Mouse (Mus musculus) embryo, embryonic 11 days (tissue): Measurements from ENCODE around the gene Gm20716.
"Not testable (repeated sequence)": the region's sequence is repeated elsewhere in the genome, so short reads cannot be mapped to it uniquely, and the experiment has no call there.

ENCODE experiments used
- DNase-seq: peaks from one replicate; pipeline ENCODE4 v3.0.0-alpha.2; 2015

Gm20716 gene

DNA sequence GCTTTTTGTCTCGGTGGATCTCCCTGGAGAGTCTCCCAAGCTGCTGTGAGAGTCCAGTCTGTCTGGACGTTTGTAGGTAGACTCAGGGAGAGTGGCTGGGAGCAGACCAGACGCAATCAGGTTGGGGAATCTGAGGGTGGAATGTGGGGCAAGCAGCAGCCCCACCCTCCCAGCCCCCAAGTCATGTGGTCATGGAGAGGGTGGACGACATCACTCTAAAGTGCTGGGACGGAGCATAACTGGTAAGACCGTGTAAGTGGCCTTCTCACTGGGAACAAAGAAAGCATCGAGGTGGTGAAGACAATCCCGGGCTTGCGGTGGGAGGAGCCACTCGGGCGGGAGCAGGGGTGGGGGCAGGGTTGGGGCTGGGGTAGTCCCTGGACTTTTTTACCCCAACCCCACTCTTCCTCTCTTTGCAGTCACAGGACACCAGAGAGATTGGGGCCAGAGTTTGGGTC, 68.6 kb downstream of the Gm20716 start:
- DNase-seq = peak; percentile 62

DNA sequence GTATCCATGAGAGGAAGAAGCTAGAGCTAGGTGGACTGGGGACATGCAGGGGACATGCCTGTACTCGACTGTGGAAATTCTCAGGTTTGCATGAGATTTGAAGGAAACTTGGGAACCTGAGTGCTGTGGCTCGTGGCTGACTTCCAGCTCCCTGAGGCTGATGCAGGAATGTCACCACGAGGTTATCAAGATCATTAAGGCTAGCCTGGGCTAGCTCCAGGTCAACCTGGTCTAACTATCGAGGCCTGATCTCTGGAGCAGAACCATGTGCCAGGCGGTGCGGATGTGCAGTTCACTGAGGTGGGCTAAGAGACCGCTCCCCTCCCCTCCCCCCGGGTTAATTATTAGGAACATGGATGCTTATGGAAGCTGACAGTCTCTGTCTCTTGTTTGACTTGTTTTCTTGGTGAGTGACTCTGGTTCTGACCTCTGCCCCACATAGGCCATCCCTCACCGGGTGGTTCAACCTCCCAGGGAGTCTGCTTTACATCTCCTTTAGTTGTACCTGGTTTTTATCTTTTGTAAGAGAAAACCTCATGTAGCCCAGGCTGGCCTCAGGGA, 69.7 kb downstream of the Gm20716 start:
- DNase-seq = no peak

DNA sequence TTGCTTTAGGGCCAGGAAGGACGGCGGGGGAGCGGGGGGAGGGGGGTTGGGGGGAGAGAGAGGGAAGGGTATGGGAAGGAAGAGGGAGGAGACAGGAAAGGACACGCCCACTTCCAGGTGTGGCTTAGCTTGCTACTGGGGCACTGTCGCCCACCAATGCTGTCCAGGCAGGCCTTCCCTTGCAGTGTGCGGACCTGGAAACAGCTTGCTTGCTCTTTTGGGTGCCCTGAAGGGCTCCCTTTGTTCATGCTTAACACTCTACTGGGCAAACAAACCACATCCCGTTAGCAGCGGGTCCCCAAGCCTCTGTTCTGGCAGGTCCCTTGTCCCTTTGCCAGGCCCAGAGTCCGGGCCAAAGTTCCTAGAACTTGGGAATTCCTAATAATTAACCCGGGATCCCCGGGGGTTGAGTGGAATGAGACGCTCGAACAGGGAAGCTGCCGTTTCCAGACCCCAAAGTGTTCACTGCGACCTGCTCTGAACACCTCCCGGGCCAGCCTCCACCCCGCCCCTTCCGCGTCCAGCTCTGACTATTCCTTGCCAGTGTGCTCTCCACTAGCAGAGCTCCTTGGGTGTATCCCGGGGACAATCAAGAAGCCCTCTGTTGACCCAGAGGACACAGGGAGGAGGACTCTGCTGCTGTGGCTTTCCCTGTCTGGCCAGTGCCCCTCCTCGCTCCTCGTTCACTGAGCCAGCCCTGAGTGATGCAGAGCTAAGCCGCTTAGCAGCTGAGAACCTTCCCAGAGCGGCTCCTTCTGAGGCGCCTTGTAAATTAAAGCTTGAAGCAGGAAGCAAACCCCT, 71.1 kb downstream of the Gm20716 start:
- peak; percentile 80 for DNase-seq

DNA sequence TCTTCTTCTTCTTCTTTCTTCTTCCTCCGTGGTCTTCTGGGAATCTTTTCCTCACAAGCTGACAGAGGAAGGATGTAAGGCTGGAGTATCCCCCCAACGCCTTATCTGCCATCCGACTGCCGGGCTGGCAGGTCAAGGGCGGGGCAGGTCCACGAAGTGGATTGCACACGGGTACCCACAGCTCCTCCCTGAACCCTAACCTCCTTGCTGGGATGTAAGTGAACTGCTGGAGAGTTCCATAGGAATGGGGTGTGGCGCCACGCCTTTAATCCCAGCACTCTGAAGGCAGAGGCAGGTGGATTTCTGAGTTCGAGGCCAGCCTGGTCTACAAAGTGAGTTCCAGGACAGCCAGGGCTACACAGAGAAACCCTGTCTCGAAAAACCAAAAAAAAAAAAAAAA, 72.2 kb downstream of the Gm20716 start:
- DNase-seq = not testable (repeated sequence)

DNA sequence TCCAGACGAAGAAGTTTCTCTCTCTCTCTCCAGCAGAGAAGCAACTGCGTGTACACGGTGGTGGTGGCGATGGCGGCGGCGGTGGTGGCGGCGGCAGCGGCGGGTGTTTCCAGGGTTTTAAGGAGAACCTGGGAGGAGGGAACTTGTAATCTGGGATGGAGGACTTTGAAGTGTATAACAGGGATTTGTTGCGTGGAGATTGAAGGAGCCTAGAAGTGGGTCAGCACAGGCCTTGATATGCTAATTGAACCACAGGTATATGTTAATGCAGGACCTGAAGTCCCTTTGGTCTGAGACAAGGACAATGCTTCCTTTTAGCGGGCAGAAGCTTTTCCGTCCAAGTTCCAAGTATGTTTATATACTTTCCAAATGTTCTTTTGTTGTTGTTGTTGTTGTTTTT, 73.8 kb downstream of the Gm20716 start:
- no peak for DNase-seq

DNA sequence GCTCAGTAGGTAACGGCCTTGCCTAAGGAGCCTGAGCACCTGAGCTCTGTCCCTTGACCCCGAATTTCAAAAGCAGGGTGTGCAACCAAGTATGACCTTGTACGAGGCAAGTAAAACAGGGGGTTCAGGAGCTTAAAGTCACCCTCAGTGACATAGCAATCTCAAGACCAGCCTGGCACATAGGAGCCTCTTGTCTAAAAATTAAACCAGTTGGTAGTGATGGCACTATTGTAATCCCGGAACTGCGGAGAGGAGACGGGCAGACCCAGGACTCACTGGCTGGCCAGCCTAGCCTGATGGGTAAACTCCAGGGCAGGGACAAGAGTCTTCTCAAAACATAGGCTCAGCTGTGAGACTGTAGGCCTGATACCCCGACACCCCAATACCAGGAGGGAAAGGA, 74.5 kb downstream of the Gm20716 start:
- no peak for DNase-seq

DNA sequence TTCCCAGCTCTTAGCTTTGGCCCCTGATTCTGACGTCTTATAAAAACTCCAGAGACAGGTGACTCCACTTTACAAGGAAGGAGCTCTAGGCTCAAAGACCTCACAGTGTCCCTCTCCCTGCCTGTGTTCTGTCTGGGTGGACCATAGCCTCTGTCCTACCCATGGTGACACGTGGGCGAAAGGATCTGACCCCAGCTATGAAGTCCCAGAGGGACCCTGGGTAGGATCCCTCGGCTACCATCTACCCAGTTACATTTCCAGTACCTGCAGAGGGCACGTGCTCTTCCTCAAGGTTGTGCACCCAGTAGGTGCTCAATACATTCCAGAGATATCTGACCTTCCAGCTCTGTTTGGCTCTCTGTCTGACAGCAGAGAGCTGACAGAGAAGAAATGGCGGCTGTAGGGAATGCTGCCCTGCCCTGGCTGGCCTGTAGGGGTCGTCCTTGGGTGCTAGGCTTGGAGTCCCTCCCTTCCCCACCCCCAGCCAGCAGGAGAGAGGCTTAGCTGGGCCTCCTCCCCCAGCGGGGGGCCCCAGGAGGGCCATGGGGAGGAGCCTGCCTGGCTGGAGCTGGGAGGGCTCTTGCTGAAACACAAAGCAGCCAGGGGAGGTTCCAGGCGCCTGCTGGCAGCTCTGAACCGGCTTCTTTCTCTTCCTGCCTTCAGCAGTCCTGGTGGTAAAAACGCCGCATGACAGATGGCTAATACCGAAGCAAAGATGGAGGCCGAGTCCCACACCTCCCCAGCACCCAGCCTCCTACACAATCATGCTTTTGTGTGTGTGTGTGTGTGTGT, 75.9 kb downstream of the Gm20716 start:
- DNase-seq = peak; percentile 98

DNA sequence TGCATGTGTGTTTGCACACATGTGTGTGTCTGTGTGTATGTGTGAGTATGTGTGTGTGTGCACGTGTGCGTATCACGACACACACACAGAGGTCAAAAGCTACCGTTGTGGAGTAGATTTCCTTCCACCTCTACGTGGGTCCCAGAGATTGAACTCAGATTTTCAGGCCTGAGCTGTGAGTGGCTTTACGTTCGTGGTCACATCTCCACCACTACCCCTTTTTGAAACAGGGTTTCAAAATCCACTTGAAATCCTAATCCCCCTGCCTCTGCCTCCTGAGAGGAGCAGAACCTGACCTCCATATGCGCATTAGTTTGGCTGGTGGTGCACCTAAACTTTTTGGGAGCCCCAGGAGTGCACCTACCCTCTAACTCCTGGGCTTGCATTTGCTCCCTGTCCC, 80.9 kb downstream of the Gm20716 start:
- DNase-seq = no peak

DNA sequence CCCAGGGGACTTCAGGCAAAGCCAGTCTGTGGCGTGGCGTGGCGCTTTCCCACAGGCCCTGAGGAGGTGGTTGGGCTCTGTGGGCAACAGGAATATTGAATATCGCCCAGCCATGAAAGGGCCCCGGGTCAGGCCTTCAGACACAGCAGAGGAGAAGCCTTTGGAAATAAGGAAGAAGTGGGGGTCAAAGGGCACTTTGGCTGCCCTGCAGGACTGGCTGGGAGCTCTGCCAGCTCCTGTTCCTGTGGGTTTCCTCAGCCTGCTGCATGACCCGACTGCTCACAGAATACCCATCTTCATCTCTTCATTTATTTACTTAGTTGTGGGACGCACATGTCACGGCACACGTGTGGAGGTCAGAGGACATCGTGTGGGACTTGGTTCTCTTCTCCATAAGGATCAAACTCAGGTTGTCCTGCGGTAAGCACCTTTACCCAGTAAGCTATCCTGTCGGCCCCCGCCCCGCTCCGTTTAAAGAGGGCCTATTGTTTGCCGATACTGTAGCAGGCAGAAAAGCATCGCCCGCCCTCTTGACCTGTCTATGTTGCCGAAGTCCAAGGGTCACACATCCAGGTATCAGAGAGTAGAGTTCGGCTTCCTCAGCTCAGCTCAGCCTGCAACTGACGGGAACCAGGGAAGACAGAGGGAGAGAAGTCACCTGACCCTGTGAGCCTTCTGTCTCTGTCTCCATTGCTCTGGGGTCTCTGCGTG, 82.3 kb downstream of the Gm20716 start:
- no peak for DNase-seq

DNA sequence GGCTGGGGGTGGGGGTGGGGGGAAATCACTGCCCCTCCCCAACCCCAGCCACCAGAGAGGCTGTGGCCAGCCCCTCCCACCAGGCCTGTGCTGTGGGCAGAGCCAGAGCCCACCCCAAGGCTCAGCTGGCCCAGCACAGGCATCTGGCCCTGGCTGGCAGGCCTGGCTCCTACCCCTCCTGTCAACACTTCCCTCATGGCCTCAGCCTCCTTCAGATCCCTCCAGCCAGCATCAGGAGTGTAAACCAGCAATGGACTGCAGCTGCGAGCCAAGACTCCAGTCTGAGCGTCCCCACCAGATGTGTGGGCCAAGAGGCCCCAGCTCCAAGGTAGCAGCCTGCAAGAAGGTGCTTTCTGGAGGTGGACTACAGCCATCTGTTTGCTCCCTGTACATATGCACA, 84.7 kb downstream of the Gm20716 start:
- DNase-seq = no peak

DNA sequence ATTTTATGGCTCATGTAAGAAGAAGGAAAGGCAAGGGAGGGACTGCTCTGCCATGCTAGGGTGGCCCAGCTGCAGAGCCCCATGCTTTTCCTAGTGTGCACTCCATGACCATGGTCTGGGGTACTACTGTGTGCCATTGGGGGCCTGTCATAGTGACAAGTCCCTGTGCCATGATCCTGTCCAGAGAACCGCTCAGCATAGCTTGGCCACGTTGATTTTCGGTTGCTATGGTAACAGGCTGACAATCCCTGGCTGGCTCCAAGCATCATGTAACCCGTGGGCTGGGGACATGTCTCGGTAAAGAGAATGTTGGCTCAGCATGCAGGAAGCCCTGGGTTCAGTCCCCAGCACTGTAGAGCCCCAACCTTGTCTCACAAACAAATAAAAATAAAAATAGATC, 86.4 kb downstream of the Gm20716 start:
- DNase-seq = no peak

DNA sequence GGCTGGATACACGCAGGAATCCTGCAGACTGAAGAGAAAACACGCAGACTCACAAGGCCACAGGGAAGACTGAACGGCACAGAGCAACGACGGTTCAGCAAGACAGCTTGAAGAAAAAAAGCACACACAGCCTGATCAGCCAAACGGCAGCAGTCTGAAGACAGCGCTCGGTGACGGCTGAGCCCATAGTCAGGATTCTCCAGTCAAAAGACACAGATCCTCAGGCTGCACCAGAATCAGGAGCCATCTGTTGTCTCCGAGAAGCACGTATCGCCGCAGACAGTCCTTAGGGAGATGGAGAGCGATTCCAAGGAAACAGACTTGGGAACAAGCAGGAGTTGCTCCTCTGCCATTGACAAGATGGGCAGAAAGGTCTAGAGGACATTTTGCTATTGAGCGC, 93.0 kb downstream of the Gm20716 start:
- DNase-seq = no peak
